Mouse (Mus musculus) kidney, embryonic 14.5 days (tissue): ENCODE results near the gene Ptch1. TPM values are rescaled to one million over a fixed set of nuclear protein-coding genes. Genes with fewer than 3 reads are reported as not detected.

Source experiments
- ATAC-seq: fragments of 200-750 bp; cut with Nextera tagmentation; 2 replicates; pipeline ENCODE4 v1.8.0; 2017; ENCODE audit warnings: moderate number of reproducible peaks, mild to moderate bottlenecking, moderate TSS enrichment, moderate library complexity; ENCODE audit not compliant: low FRiP score, low TSS enrichment
- H3K27ac ChIP-seq: fragments of 300-500 bp; sonication (generic); 2 replicates; pipeline ENCODE4 v1.5.1; 2014; ENCODE audit warnings: low read depth, mild to moderate bottlenecking, low read length, moderate library complexity, mixed read lengths
- H3K27me3 ChIP-seq: fragments of 300-500 bp; sonication (generic); 2 replicates; pipeline ENCODE4 v1.6.1; 2014; ENCODE audit warnings: mild to moderate bottlenecking, low read length; ENCODE audit not compliant: control insufficient read depth, insufficient read depth
- H3K36me3 ChIP-seq: fragments of 300-500 bp; sonication (generic); 2 replicates; pipeline ENCODE4 v1.6.1; 2014; ENCODE audit warnings: low read length, mixed read lengths; ENCODE audit not compliant: control insufficient read depth, insufficient read depth
- H3K4me1 ChIP-seq: fragments of 300-500 bp; sonication (generic); 2 replicates; pipeline ENCODE4 v1.6.1; 2014; ENCODE audit warnings: low read length, mixed read lengths; ENCODE audit not compliant: control insufficient read depth, insufficient read depth
- H3K4me2 ChIP-seq: fragments of 300-500 bp; sonication (generic); replicated peaks from 2 replicates; pipeline ENCODE4 v1.6.1; 2014; ENCODE audit warnings: low read depth, mild to moderate bottlenecking, low read length
- H3K4me3 ChIP-seq: fragments of 300-500 bp; sonication (generic); 2 replicates; pipeline ENCODE4 v1.5.1; 2014; ENCODE audit warnings: mild to moderate bottlenecking, low read length
- H3K9ac ChIP-seq: fragments of 300-500 bp; sonication (generic); 2 replicates; pipeline ENCODE4 v1.6.1; 2014; ENCODE audit warnings: low read depth, mild to moderate bottlenecking, low read length, moderate library complexity
- H3K9me3 ChIP-seq: fragments of 300-500 bp; sonication (generic); 2 replicates; pipeline ENCODE4 v1.6.1; 2016; ENCODE audit warnings: low read length; ENCODE audit not compliant: control insufficient read depth
- WGBS: fragments of 180-500 bp; shearing (Covaris S2); extraction: QIAGEN DNeasy Blood & Tissue Kit; methylation state at CpG from one replicate; pipeline ENCODE4 v1.1.7; 2014; 5-methylcytosine and 5-hydroxymethylcytosine counted together
- polyA plus RNA-seq: library from polyadenylated mRNA; unstranded; fragments of >200 nt; fragmentation: Nextera tagmentation; extraction: Ambion mirVana; gene quantifications from 2 replicates; pipeline ENCODE4 v1.2.1, GENCODE M21; 2014

Gene Ptch1
- 17.9 and 28.2 TPM in 2 replicates for polyA plus RNA-seq

GRCm38 (mm10) chr13:63573256-63573835, at the start of gene Ptch1:
Gene Ptch1 (minus strand): TSS chr13:63573598.
- under 1% methylated on average over 41 of the region's 44 CpGs for WGBS
- Histone ChIP-seq H3K9ac (peak within 1 kb of the TSS; percentile 78), H3K27me3 (peaks cover 21% of the 10 kb centered on the region)

GRCm38 (mm10) chr13:63621301-63621700, 47.9 kb upstream of the Ptch1 start:
- Histone ChIP-seq H3K27me3 (no peaks in the 10 kb centered on the region), H3K36me3 (no peaks in the 10 kb centered on the region), H3K4me1 (peaks cover 2% of the 10 kb centered on the region; the same call in 1 of the 2 replicates), H3K4me3 (no peak overlapping the region), H3K9me3 (no peaks in the 10 kb centered on the region), H3K4me2 (no peak overlapping the region), H3K9ac (no peak overlapping the region), H3K27ac (no peak overlapping the region)
- 42% methylated on average over 3 of the region's 3 CpGs for WGBS
- ATAC-seq, result no peak

More at GRCm38 (mm10) chr13:63573256-63573835, at the start of gene Ptch1:
- H3K27ac ChIP-seq, result peak within 1 kb of the TSS; percentile 57
- ATAC-seq, result peak; percentile 58
- H3K4me3 ChIP-seq, result peak within 1 kb of the TSS; percentile 70
- peaks cover 18% of the 10 kb centered on the region for H3K4me1 ChIP-seq
- H3K36me3 ChIP-seq, result no peaks in the 10 kb centered on the region
- peak within 1 kb of the TSS; percentile 100 for H3K4me2 ChIP-seq
- H3K9me3 ChIP-seq, result no peaks in the 10 kb centered on the region

GRCm38 (mm10) chr13:63613201-63613600, 39.8 kb upstream of the Ptch1 start:
- H3K36me3 ChIP-seq, result no peaks in the 10 kb centered on the region
- H3K27ac ChIP-seq, result no peak overlapping the region
- no peak overlapping the region for H3K4me2 ChIP-seq
- WGBS, result 37% methylated on average over 2 of the region's 2 CpGs
- H3K9me3 ChIP-seq, result no peaks in the 10 kb centered on the region
- no peak overlapping the region for H3K9ac ChIP-seq
- no peak overlapping the region for H3K4me3 ChIP-seq
- no peak for ATAC-seq
- H3K27me3 ChIP-seq, result no peaks in the 10 kb centered on the region
- H3K4me1 ChIP-seq, result peaks cover 26% of the 10 kb centered on the region

GRCm38 (mm10) chr13:63609734-63610133, 36.3 kb upstream of the Ptch1 start:
- Histone ChIP-seq H3K36me3 (no peaks in the 10 kb centered on the region), H3K4me1 (peaks cover 20% of the 10 kb centered on the region), H3K27me3 (no peaks in the 10 kb centered on the region), H3K4me3 (no peak overlapping the region), H3K9me3 (no peaks in the 10 kb centered on the region), H3K9ac (no peak overlapping the region), H3K27ac (no peak overlapping the region), H3K4me2 (peak overlapping the region; percentile 13)
- 6% methylated on average over 10 of the region's 10 CpGs for WGBS
- ATAC-seq, result peak; percentile 57

GRCm38 (mm10) chr13:63597593-63597992, 24.2 kb upstream of the Ptch1 start:
- 70% methylated on average over 3 of the region's 3 CpGs for WGBS
- no peaks in the 10 kb centered on the region for H3K4me1 ChIP-seq
- ATAC-seq, result no peak

GRCm38 (mm10) chr13:63595869-63596268, 22.5 kb upstream of the Ptch1 start:
- WGBS, result 53% methylated on average over 7 of the region's 7 CpGs
- Histone ChIP-seq H3K9ac (no peak overlapping the region), H3K27me3 (no peaks in the 10 kb centered on the region), H3K4me1 (no peaks in the 10 kb centered on the region), H3K4me2 (no peak overlapping the region), H3K27ac (no peak overlapping the region), H3K9me3 (no peaks in the 10 kb centered on the region), H3K4me3 (no peak overlapping the region), H3K36me3 (no peaks in the 10 kb centered on the region)
- no peak for ATAC-seq

More at GRCm38 (mm10) chr13:63597593-63597992, 24.2 kb upstream of the Ptch1 start:
- Histone ChIP-seq H3K9me3 (no peaks in the 10 kb centered on the region), H3K4me2 (no peak overlapping the region), H3K27ac (no peak overlapping the region), H3K9ac (no peak overlapping the region), H3K36me3 (no peaks in the 10 kb centered on the region), H3K27me3 (no peaks in the 10 kb centered on the region), H3K4me3 (no peak overlapping the region)

- Histone ChIP-seq H3K4me1 (no peaks in the 10 kb centered on the region), H3K9me3 (no peaks in the 10 kb centered on the region), H3K4me3 (no peak overlapping the region), H3K9ac (no peak overlapping the region), H3K36me3 (no peaks in the 10 kb centered on the region), H3K27me3 (no peaks in the 10 kb centered on the region), H3K4me2 (no peak overlapping the region), H3K27ac (no peak overlapping the region)
- WGBS, result 57% methylated on average over 13 of the region's 13 CpGs
- peak; percentile 77 for ATAC-seq
Observed at GRCm38 (mm10) chr13:63593469-63594050, 20.2 kb upstream of the Ptch1 start.

- Histone ChIP-seq H3K9me3 (no peaks in the 10 kb centered on the region), H3K27ac (no peak overlapping the region), H3K9ac (no peak overlapping the region), H3K4me3 (no peak overlapping the region), H3K4me1 (no peaks in the 10 kb centered on the region), H3K27me3 (no peaks in the 10 kb centered on the region), H3K4me2 (no peak overlapping the region), H3K36me3 (no peaks in the 10 kb centered on the region)
- no peak for ATAC-seq
- 75% methylated on average over 5 of the region's 5 CpGs for WGBS
Observed at GRCm38 (mm10) chr13:63592755-63593154, 19.4 kb upstream of the Ptch1 start.

- ATAC-seq, result no peak
- H3K9me3 ChIP-seq, result no peaks in the 10 kb centered on the region
- WGBS, result 59% methylated on average over 4 of the region's 4 CpGs
- H3K4me1 ChIP-seq, result peaks cover 8% of the 10 kb centered on the region
- H3K36me3 ChIP-seq, result no peaks in the 10 kb centered on the region
- H3K27me3 ChIP-seq, result peaks cover 21% of the 10 kb centered on the region
- H3K9ac ChIP-seq, result no peak overlapping the region
- H3K27ac ChIP-seq, result no peak overlapping the region
- H3K4me2 ChIP-seq, result no peak overlapping the region
- H3K4me3 ChIP-seq, result no peak overlapping the region
Observed at GRCm38 (mm10) chr13:63574601-63575000, 1.2 kb upstream of the Ptch1 start.
